Mouse (Mus musculus): Measurements from ENCODE around the gene Gabarap.

GRCm38 (mm10) chr11:70040184-70040583 is 49.2 kb downstream of the Gabarap start:
- no peak for TF ChIP-seq MAFK (IDR thresholded peaks at IDR 0.05; ENCODE audit: insufficient read depth, low read depth, low read length)
- TF ChIP-seq ZNF384 (IDR thresholded peaks at IDR 0.05; ENCODE audit: low read depth, low read length): no peak
